Mouse (Mus musculus): ENCODE measurements around the gene Clock.

- TF ChIP-seq POLR2A (IDR thresholded peaks at IDR 0.05; ENCODE audit: extremely low read depth, insufficient read depth, low read length), result no peak
- TF ChIP-seq CTCF (IDR thresholded peaks at IDR 0.05; ENCODE audit: low read depth, low read length), result no peak
These were observed 17.5 kb downstream of the Clock start for GRCm38 (mm10) chr5:76287062-76287461.
